Mouse (Mus musculus) forebrain, embryonic 15.5 days (tissue): Measurements from ENCODE around the gene Nlk. TPM values are rescaled to one million over a fixed set of nuclear protein-coding genes. Genes with fewer than 3 reads are reported as not detected.

Experiments
- ATAC-seq: fragments of 200-750 bp; cut with Nextera tagmentation; replicated peaks from 2 replicates; pipeline ENCODE4 v1.8.0; 2017; ENCODE audit warnings: mild to moderate bottlenecking, moderate TSS enrichment, moderate library complexity
- H3K27ac ChIP-seq: fragments of 300-500 bp; sonication (generic); replicated peaks from 2 replicates; pipeline ENCODE4 v1.5.1; 2015; ENCODE audit warnings: mild to moderate bottlenecking, inconsistent platforms
- H3K27me3 ChIP-seq: fragments of 300-500 bp; sonication (generic); 2 replicates; pipeline ENCODE4 v1.6.1; 2015; ENCODE audit warnings: inconsistent platforms
- H3K36me3 ChIP-seq: fragments of 300-500 bp; sonication (generic); 2 replicates; pipeline ENCODE4 v1.6.1; 2015; ENCODE audit warnings: mild to moderate bottlenecking, inconsistent platforms
- H3K4me1 ChIP-seq: fragments of 300-500 bp; sonication (generic); 2 replicates; pipeline ENCODE4 v1.6.1; 2015; ENCODE audit warnings: inconsistent platforms
- H3K4me2 ChIP-seq: fragments of 300-500 bp; sonication (generic); replicated peaks from 2 replicates; pipeline ENCODE4 v1.6.1; 2015; ENCODE audit warnings: mild to moderate bottlenecking, inconsistent platforms
- H3K4me3 ChIP-seq: fragments of 300-500 bp; sonication (generic); 2 replicates; pipeline ENCODE4 v1.5.1; 2015; ENCODE audit warnings: mild to moderate bottlenecking, inconsistent platforms
- H3K9ac ChIP-seq: fragments of 300-500 bp; sonication (generic); replicated peaks from 2 replicates; pipeline ENCODE4 v1.6.1; 2015; ENCODE audit warnings: mild to moderate bottlenecking, inconsistent platforms
- H3K9me3 ChIP-seq: fragments of 300-500 bp; sonication (generic); 2 replicates; pipeline ENCODE4 v1.6.1; 2016; ENCODE audit warnings: inconsistent platforms
- WGBS: fragments of 180-500 bp; shearing (Covaris S2); methylation state at CpG from one replicate; pipeline ENCODE4 v1.1.7; 2015; ENCODE audit warnings: mixed read lengths; 5-methylcytosine and 5-hydroxymethylcytosine counted together
- polyA plus RNA-seq: library from polyadenylated mRNA; unstranded; fragments of >200 nt; fragmentation: Nextera tagmentation; extraction: Ambion mirVana; gene quantifications from 2 replicates; pipeline ENCODE4 v1.2.1, GENCODE M21; 2015

Nlk gene
- polyA plus RNA-seq, 1 experiment from 2014 or later, result 31.9 TPM

DNA sequence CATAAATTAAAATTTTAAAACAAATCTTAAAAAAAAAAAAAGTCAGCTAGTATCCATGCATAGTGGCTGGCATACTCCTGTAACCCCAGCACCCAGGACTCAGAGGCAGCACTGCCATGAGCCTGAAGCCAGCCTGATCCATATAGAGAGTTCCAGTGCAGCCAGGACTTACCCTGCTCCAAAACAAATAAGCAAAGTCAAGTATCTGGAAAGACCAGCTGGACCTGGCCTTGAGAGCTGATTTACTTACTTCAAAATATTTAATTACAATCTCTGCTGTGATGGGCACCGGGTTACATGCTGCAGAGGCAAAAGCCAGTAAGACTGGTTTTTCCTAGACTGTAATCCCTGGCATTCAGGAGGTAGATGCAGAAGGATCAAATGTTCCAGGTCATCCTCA lies 27.6 kb upstream of the Nlk start:
- H3K4me3 ChIP-seq, result no peak overlapping the region
- no peak for ATAC-seq
- no peak overlapping the region for H3K9ac ChIP-seq
- H3K4me1 ChIP-seq, result no peaks in the 10 kb centered on the region
- no peak overlapping the region for H3K4me2 ChIP-seq
- 88% methylated on average over 1 of the region's 1 CpGs for WGBS
- H3K9me3 ChIP-seq, result no peaks in the 10 kb centered on the region
- no peak overlapping the region for H3K27ac ChIP-seq
- no peaks in the 10 kb centered on the region for H3K36me3 ChIP-seq
- H3K27me3 ChIP-seq, result no peaks in the 10 kb centered on the region

DNA sequence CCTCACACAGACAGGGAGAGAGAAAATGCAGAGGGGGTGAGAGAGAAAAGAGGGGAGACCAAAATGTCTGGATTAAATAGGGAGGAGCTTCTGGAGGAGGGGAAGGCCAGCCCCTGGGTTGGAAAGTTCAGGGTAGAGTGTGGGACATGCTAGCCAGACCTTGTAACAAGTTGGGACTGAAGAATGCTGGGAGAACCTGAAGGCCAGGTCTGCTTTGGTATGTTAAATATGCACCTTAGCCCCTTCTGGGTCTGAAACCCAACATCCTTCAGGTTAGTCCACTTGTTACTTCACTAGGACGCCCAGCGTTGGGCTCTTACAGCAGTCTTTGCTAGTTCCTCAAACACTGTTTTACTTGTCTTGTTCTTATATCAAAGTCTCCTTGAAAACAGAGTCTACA lies 24.2 kb upstream of the Nlk start:
- Histone ChIP-seq H3K4me1 (no peaks in the 10 kb centered on the region), H3K27ac (no peak overlapping the region), H3K9me3 (no peaks in the 10 kb centered on the region), H3K4me3 (no peak overlapping the region), H3K9ac (no peak overlapping the region), H3K36me3 (no peaks in the 10 kb centered on the region), H3K27me3 (no peaks in the 10 kb centered on the region), H3K4me2 (no peak overlapping the region)
- no peak for ATAC-seq
- WGBS, result 87% methylated on average over 2 of the region's 2 CpGs

DNA sequence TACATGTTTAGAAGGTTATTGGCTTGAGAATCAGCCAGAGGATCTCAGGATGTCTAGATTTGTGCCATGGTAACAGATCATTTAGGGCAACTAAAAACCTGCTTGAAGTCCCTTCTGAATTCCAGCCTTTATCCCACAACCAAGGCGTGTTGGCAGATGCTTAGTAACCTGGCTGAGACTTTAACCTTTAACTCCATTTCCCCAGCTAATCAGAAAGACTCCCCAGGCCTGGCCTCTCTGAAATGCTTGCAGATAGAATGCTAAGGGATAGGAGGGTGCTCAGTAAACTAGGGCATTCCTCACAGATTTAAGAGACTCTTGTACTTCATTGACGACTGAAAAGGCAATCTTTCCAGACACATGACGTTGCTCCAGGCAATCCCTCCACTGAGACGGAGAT lies 20.5 kb upstream of the Nlk start:
- H3K27ac ChIP-seq, result no peak overlapping the region
- no peak overlapping the region for H3K9ac ChIP-seq
- no peaks in the 10 kb centered on the region for H3K4me1 ChIP-seq
- no peak overlapping the region for H3K4me3 ChIP-seq
- ATAC-seq, result no peak
- no peaks in the 10 kb centered on the region for H3K27me3 ChIP-seq
- 74% methylated on average over 4 of the region's 4 CpGs for WGBS
- no peaks in the 10 kb centered on the region for H3K9me3 ChIP-seq
- no peaks in the 10 kb centered on the region for H3K36me3 ChIP-seq
- no peak overlapping the region for H3K4me2 ChIP-seq

DNA sequence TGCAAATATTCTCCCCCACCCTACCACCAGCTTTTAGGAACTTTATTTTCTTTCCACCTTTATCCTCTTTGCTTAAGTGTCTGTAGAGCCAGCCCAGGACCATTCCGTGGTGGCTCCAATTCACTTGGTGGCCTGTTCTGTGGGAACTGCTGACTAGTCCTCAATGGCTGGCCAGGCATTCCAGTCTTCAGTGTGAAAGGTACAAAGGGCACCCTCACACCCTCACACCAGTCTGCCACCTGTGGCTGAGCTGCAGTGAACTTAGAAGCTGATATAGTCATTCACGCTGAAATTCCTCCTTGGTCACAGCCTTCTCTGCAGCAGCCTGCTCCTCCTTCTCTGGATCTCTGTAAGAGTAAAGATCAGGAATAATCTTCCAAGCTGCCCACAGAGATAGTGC lies 11.5 kb upstream of the Nlk start:
- H3K4me3 ChIP-seq, result no peak overlapping the region
- ATAC-seq, result no peak

DNA sequence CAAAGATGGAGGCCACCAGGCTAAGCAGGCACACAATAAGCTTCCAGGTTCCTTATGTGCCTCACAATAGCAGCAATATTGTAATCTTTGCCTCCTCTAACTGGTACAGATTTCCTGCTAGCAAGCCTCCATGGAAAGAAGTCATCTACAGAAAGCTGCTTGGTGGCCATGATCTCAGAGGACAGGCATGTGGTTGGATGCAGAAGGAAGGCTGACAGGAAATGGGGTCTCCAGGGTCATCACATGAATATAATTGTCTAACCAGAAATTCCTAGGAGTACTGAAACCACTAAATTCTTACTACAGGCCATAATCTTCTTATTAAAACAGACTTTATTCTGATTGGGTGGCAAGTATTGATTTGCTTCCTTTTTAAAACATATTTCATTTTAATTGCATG lies 8.9 kb upstream of the Nlk start:
- H3K9me3 ChIP-seq, result no peaks in the 10 kb centered on the region
- no peak overlapping the region for H3K4me2 ChIP-seq
- no peak overlapping the region for H3K9ac ChIP-seq
- no peaks in the 10 kb centered on the region for H3K4me1 ChIP-seq
- ATAC-seq, result no peak
- H3K27me3 ChIP-seq, result no peaks in the 10 kb centered on the region
- H3K27ac ChIP-seq, result no peak overlapping the region
- H3K36me3 ChIP-seq, result no peaks in the 10 kb centered on the region
- no peak overlapping the region for H3K4me3 ChIP-seq

More for the DNA sequence above, 11.5 kb upstream of the Nlk start:
- Histone ChIP-seq H3K27ac (no peak overlapping the region), H3K9me3 (no peaks in the 10 kb centered on the region), H3K4me1 (no peaks in the 10 kb centered on the region), H3K9ac (no peak overlapping the region), H3K36me3 (no peaks in the 10 kb centered on the region), H3K4me2 (no peak overlapping the region), H3K27me3 (no peaks in the 10 kb centered on the region)
- WGBS, result 83% methylated on average over 2 of the region's 2 CpGs

DNA sequence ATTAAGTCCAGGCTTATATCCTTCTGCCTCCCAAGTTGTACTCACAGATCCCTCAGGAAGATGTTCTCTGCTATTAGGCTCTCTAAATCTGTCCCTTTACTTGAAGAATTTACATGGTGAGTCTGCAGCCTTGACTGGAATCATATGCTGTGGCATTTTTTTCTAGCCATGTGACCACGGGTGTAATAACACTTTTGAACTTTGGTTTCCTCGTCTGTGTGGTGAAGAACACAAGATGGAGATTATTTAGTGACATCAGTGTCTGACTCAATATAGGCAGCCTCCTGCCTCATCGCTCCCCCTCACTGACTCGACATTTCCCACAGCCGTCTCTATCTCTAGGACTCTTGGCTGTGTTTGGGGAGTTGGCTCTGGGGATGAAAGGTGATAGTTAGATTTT lies 5.9 kb upstream of the Nlk start:
- no peaks in the 10 kb centered on the region for H3K4me1 ChIP-seq
- WGBS, result 78% methylated on average over 5 of the region's 5 CpGs
- H3K4me3 ChIP-seq, result no peak overlapping the region
- no peak for ATAC-seq
- no peak overlapping the region for H3K9ac ChIP-seq
- no peak overlapping the region for H3K4me2 ChIP-seq
- H3K9me3 ChIP-seq, result no peaks in the 10 kb centered on the region
- H3K27me3 ChIP-seq, result no peaks in the 10 kb centered on the region
- H3K27ac ChIP-seq, result no peak overlapping the region
- H3K36me3 ChIP-seq, result no peaks in the 10 kb centered on the region

DNA sequence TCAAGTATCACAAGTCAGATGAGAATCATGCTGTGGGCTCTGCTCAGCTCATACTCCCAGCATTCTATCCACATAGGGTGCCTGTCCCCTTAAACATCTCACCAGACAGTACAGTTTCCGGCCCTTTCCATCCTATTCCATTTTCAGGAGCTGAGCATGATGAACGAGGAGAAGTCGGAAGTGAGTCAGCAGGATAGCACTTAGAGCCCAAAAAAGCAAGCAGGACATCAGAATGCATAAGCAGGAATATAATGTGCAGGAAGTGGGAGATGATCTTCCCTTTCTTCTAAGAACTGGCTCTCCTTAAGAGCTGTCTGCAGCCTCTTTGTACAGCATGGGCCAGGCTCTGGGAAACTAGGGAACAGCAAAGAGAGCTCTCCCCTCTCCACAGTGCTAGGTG lies 5.1 kb upstream of the Nlk start:
- H3K36me3 ChIP-seq, result no peaks in the 10 kb centered on the region
- H3K9ac ChIP-seq, result no peak overlapping the region
- H3K4me3 ChIP-seq, result no peak overlapping the region
- no peak for ATAC-seq
- H3K9me3 ChIP-seq, result no peaks in the 10 kb centered on the region
- H3K4me2 ChIP-seq, result no peak overlapping the region
- WGBS, result 75% methylated on average over 3 of the region's 3 CpGs
- H3K4me1 ChIP-seq, result no peaks in the 10 kb centered on the region
- no peaks in the 10 kb centered on the region for H3K27me3 ChIP-seq
- H3K27ac ChIP-seq, result no peak overlapping the region

DNA sequence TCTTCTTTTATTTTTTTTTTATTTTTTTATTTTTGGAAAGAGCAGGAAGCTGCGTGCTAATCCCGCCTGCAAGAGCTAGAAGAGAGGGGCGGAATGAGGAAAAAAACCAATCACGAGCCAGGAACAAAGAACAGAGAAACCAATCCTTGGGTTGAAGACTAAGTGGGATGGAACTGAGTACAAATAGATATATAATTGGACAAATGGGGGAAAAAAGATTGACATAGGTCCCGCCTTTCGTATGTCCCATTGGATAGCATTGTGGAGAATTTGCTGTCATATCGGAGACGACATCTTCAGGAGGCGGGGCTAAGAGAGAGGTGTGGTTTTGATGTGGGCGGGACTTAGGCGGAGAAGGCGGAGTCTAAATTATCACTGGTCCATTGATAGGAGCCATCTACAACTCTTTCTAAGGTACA lies 589 bp upstream of the Nlk start:
- H3K4me3 ChIP-seq, result peak overlapping the region; percentile 85
- peak overlapping the region; percentile 93 for H3K27ac ChIP-seq
- WGBS, result under 1% methylated on average over 12 of the region's 12 CpGs
- no peaks in the 10 kb centered on the region for H3K27me3 ChIP-seq
- no peaks in the 10 kb centered on the region for H3K9me3 ChIP-seq
- peaks cover 39% of the 10 kb centered on the region for H3K4me1 ChIP-seq
- ATAC-seq, result peak; percentile 97
- no peaks in the 10 kb centered on the region for H3K36me3 ChIP-seq
- H3K9ac ChIP-seq, result peak overlapping the region; percentile 81
- H3K4me2 ChIP-seq, result peak overlapping the region; percentile 33

DNA sequence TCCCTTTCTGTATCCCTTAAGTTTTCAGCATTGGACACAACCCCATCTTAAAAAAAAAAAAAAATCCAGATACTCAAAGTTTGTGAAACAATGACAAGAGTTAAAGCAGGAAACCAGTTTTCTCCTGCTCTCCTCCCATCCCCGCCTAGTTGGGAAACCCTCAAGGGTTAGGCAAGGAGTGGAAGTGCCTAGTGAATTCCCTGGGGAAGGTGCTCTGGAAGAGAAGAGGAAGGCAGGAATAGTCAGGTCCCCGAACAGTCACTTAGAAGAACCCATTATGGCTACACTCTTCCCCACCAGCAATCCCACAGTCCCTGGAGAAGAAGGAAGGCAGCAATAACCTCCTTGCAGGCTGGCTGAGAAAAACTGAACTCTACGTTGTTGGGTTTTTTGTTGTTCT lies 2.9 kb downstream of the Nlk start:
- no peaks in the 10 kb centered on the region for H3K36me3 ChIP-seq
- H3K27me3 ChIP-seq, result no peaks in the 10 kb centered on the region
- no peaks in the 10 kb centered on the region for H3K9me3 ChIP-seq
- H3K4me2 ChIP-seq, result peak overlapping the region; percentile 56
- ATAC-seq, result no peak
- H3K4me1 ChIP-seq, result peaks cover 67% of the 10 kb centered on the region
- peak overlapping the region; percentile 19 for H3K4me3 ChIP-seq
- H3K9ac ChIP-seq, result no peak overlapping the region; the same call in 1 of the 2 replicates
- 62% methylated on average over 3 of the region's 3 CpGs for WGBS
- no peak overlapping the region for H3K27ac ChIP-seq

DNA sequence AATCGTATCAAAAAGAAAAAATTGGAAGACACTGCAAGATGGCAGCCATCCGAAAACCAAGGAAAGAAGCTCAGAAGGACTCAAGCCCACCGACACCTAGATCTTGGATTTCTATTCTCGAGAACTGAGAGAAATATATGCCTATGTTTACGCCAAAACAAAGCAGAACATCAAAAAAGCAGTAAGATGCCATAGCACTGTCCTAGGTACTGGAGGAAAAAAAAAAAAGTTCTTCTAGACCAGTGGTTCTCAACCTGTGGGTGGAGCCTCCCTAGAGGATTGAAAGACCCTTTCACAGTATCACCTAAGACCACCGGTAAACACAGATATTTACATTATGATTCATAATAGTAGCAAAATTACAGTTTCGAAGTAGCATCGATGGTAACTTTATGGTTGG lies 3.9 kb downstream of the Nlk start:
- no peak overlapping the region for H3K9ac ChIP-seq
- ATAC-seq, result no peak
- 93% methylated on average over 8 of the region's 8 CpGs for WGBS
- peak overlapping the region; percentile 56 for H3K4me2 ChIP-seq
- H3K9me3 ChIP-seq, result no peaks in the 10 kb centered on the region
- H3K4me1 ChIP-seq, result peaks cover 74% of the 10 kb centered on the region
- H3K36me3 ChIP-seq, result no peaks in the 10 kb centered on the region
- H3K4me3 ChIP-seq, result no peak overlapping the region
- H3K27me3 ChIP-seq, result no peaks in the 10 kb centered on the region
- H3K27ac ChIP-seq, result no peak overlapping the region

DNA sequence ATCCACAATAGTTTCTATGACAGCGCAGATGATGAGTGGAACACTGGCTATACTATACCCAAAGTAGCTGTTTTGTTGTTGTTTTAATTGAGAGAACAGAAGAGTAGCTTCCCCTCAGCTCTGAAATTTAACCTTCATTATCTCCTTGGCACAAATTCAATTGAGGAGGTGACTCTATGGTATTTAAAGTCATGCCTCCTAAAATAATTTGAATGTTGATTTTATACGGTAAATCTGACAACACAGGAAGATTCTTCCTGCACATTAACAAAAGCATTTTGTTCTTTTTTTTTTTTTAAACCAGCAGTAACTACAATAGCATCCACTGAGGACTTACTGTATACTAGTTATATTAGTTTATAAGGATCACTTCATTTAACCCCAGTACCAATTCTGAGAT lies 6.0 kb downstream of the Nlk start:
- H3K27ac ChIP-seq, result no peak overlapping the region
- no peak overlapping the region for H3K4me3 ChIP-seq
- no peaks in the 10 kb centered on the region for H3K36me3 ChIP-seq
- ATAC-seq, result no peak
- peaks cover 78% of the 10 kb centered on the region for H3K4me1 ChIP-seq
- H3K9me3 ChIP-seq, result no peaks in the 10 kb centered on the region
- no peaks in the 10 kb centered on the region for H3K27me3 ChIP-seq
- no peak overlapping the region for H3K9ac ChIP-seq
- WGBS, result 44% methylated on average over 2 of the region's 2 CpGs
- H3K4me2 ChIP-seq, result 0 out of 2 replicates have a peak overlapping the region, but pooled peaks have one; percentile 12

DNA sequence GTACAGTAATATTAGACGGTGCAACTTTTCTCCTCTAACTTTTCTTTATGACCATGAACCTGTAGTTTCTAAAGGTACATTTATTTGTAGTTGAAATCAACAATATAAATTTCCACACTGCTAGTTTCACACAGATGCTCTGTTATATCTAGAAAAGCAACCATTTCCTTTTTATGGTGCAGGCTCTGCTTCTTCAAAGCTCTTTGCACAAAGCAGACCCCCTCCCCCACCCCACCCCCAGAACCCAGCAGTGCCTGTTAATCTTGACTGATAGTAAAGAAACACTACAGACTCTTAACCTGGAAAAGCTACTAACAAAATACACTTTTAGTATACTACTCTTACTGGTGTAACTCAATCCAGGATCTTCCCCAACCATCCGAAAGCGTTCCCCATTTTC lies 6.6 kb downstream of the Nlk start:
- H3K27me3 ChIP-seq, result no peaks in the 10 kb centered on the region
- H3K4me2 ChIP-seq, result 0 out of 2 replicates have a peak overlapping the region, but pooled peaks have one; percentile 12
- WGBS, result 88% methylated on average over 3 of the region's 3 CpGs
- no peak for ATAC-seq
- H3K4me3 ChIP-seq, result no peak overlapping the region
- no peak overlapping the region for H3K27ac ChIP-seq
- no peaks in the 10 kb centered on the region for H3K36me3 ChIP-seq
- H3K9ac ChIP-seq, result no peak overlapping the region
- H3K4me1 ChIP-seq, result peaks cover 72% of the 10 kb centered on the region
- no peaks in the 10 kb centered on the region for H3K9me3 ChIP-seq

DNA sequence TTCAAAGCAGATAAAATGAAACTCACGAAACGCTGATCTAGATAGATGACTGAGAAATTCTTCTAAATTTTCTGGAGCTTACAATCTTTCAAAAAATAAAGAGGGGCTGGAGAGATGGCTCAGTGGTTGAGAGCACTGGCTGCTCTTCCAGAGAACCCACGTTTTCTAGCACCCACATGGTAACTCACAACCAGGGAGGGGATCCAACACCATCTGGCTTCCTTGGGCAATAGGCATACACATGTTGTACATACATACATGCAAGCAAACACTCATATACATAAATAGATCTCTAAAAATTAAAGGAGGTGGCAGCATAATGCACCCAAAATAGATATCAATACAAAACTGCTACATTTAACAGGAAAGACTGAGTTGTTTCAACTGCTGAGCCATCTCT lies 16.1 kb downstream of the Nlk start:
- 87% methylated on average over 3 of the region's 3 CpGs for WGBS
- no peaks in the 10 kb centered on the region for H3K9me3 ChIP-seq
- no peak for ATAC-seq
- H3K4me3 ChIP-seq, result no peak overlapping the region
- 0 out of 2 replicates have a peak, but pooled peaks cover 6% of the 10 kb centered on the region for H3K36me3 ChIP-seq
- no peak overlapping the region for H3K9ac ChIP-seq
- H3K27ac ChIP-seq, result no peak overlapping the region
- no peaks in the 10 kb centered on the region for H3K27me3 ChIP-seq
- H3K4me2 ChIP-seq, result no peak overlapping the region
- H3K4me1 ChIP-seq, result peaks cover 4% of the 10 kb centered on the region; the same call in 1 of the 2 replicates
